Comparison of ENCODE assay signal across 8 mouse cellular contexts in genomic region chr11:68864544-68865189, GRCm38 (mm10). TPM values are rescaled to one million over a fixed set of nuclear protein-coding genes. Genes with fewer than 3 reads are reported as not detected.
DNase-seq lines count a peak whose midpoint lies in the region.

No protein-coding gene starts in this region.

- peak; percentile 25 for DNase-seq in urinary bladder, postnatal 25 days (ENCODE audit: low spot score)
- no peak for DNase-seq in urinary bladder, adult 18-20 months (ENCODE audit: low spot score in 2 of 2)
- DNase-seq in gastrocnemius, postnatal 10 days: peak; percentile 67
- DNase-seq in kidney, adult 18-20 months: peak; percentile 92
- DNase-seq in lung, postnatal 10 days: peak; percentile 95
- no peak for DNase-seq in B cell, adult 2 months
- no peak for DNase-seq in layer of hippocampus, postnatal 14 days (ENCODE audit: low spot score in 2 of 2)
- no peak for DNase-seq in right cerebral cortex, adult 2 months (ENCODE audit: low spot score in 2 of 2)

RNA-seq across cellular contexts. Expression of gene Ndel1, which starts 7.0 kb away (rescaled TPM):
- total RNA-seq in gastrocnemius, postnatal 10 days (2021): 10 to 100 TPM; 58.3 to 68.8 TPM
- total RNA-seq in layer of hippocampus, postnatal 14 days (2021): 10 to 100 TPM; 85.1 to 93.1 TPM

RNA-seq across cellular contexts. Expression of gene Rnf222, which starts 23.7 kb away (rescaled TPM):
- not detected for total RNA-seq in gastrocnemius, postnatal 10 days (2021)
- not detected for total RNA-seq in layer of hippocampus, postnatal 14 days (2021)

RNA-seq across cellular contexts. Expression of gene Rpl26, which starts 36.7 kb away (rescaled TPM):
- 1,000 to 10,000 TPM in 1 of 2 experiments, 100 to 1,000 TPM in 1; 992 to 1,013 TPM for total RNA-seq in gastrocnemius, postnatal 10 days (2021)
- total RNA-seq in layer of hippocampus, postnatal 14 days (2021): 100 to 1,000 TPM; 611 to 652 TPM

Comparison
In these comparisons a context has a peak if more than half of its experiments do, and no peak if none do; other contexts are left out.
1. DNase-seq: peak in urinary bladder, postnatal 25 days (single experiment), gastrocnemius, postnatal 10 days (single experiment), kidney, adult 18-20 months (single experiment) and lung, postnatal 10 days (single experiment); none in urinary bladder, adult 18-20 months (0 of 2), B cell, adult 2 months (0 of 2), layer of hippocampus, postnatal 14 days (0 of 2) and right cerebral cortex, adult 2 months (0 of 2).